Mouse (Mus musculus) hindbrain, embryonic 11.5 days (tissue): ENCODE results near the gene Pard6a. TPM values are rescaled to one million over a fixed set of nuclear protein-coding genes. Genes with fewer than 3 reads are reported as not detected.

Source experiments
- ATAC-seq: fragments of 200-750 bp; cut with Nextera tagmentation; 2 replicates; pipeline ENCODE4 v1.8.0; 2017; ENCODE audit warnings: mild to moderate bottlenecking, moderate TSS enrichment, moderate library complexity; ENCODE audit not compliant: low FRiP score
- DNase-seq: peaks from one replicate; pipeline ENCODE4 v3.0.0-alpha.2; 2015; ENCODE audit warnings: low spot score
- H3K27ac ChIP-seq: fragments of 300-500 bp; sonication (generic); 2 replicates; pipeline ENCODE4 v1.5.1; 2014; ENCODE audit warnings: mild to moderate bottlenecking, low read depth, low read length
- H3K27me3 ChIP-seq: fragments of 300-500 bp; sonication (generic); 2 replicates; pipeline ENCODE4 v1.6.1; 2014; ENCODE audit warnings: mild to moderate bottlenecking, low read length, moderate library complexity, mixed read lengths; ENCODE audit not compliant: control insufficient read depth, insufficient read depth
- H3K36me3 ChIP-seq: fragments of 300-500 bp; sonication (generic); 2 replicates; pipeline ENCODE4 v1.6.1; 2014; ENCODE audit warnings: mild to moderate bottlenecking, low read length, moderate library complexity, mixed read lengths; ENCODE audit not compliant: control insufficient read depth, insufficient read depth
- H3K4me1 ChIP-seq: fragments of 300-500 bp; sonication (generic); replicated peaks from 2 replicates; pipeline ENCODE4 v1.6.1; 2014; ENCODE audit warnings: low read length, mixed read lengths; ENCODE audit not compliant: control insufficient read depth, insufficient read depth
- H3K4me2 ChIP-seq: fragments of 300-500 bp; sonication (generic); replicated peaks from 2 replicates; pipeline ENCODE4 v1.6.1; 2014; ENCODE audit warnings: mild to moderate bottlenecking, low read depth, low read length
- H3K4me3 ChIP-seq: fragments of 300-500 bp; sonication (generic); 2 replicates; pipeline ENCODE4 v1.5.1; 2014; ENCODE audit warnings: low read depth, low read length
- H3K9ac ChIP-seq: fragments of 300-500 bp; sonication (generic); 2 replicates; pipeline ENCODE4 v1.6.1; 2014; ENCODE audit warnings: low read depth, low read length
- H3K9me3 ChIP-seq: fragments of 300-500 bp; sonication (generic); 2 replicates; pipeline ENCODE4 v1.6.1; 2016; ENCODE audit warnings: low read length; ENCODE audit not compliant: control insufficient read depth
- WGBS: fragments of 180-500 bp; shearing (Covaris S2); extraction: QIAGEN DNeasy Blood & Tissue Kit; methylation state at CpG from one replicate; pipeline ENCODE4 v1.1.7; 2014; 5-methylcytosine and 5-hydroxymethylcytosine counted together
- polyA plus RNA-seq: library from polyadenylated mRNA; unstranded; fragments of >200 nt; fragmentation: Nextera tagmentation; extraction: Ambion mirVana; gene quantifications from 2 replicates; pipeline ENCODE4 v1.2.1, GENCODE M21; 2014

Gene Pard6a
- polyA plus RNA-seq, 1 experiment from 2014 or later, result 25.9 TPM

GRCm38 (mm10) chr8:105719637-105720036, 18.7 kb downstream of the Pard6a start:
- DNase-seq (no peak), ATAC-seq (no peak)
- Histone ChIP-seq H3K9me3 (no peaks in the 10 kb centered on the region), H3K4me3 (no peak overlapping the region), H3K36me3 (0 out of 2 replicates have a peak, but pooled peaks cover 2% of the 10 kb centered on the region), H3K4me1 (no peaks in the 10 kb centered on the region), H3K27me3 (no peaks in the 10 kb centered on the region), H3K4me2 (no peak overlapping the region), H3K9ac (no peak overlapping the region), H3K27ac (no peak overlapping the region)
- WGBS, result 87% methylated on average over 4 of the region's 4 CpGs

GRCm38 (mm10) chr8:105722861-105723260, 21.9 kb downstream of the Pard6a start:
- H3K9ac ChIP-seq, result no peak overlapping the region
- H3K27me3 ChIP-seq, result no peaks in the 10 kb centered on the region
- no peaks in the 10 kb centered on the region for H3K4me1 ChIP-seq
- H3K36me3 ChIP-seq, result no peaks in the 10 kb centered on the region
- DNase-seq, result no peak
- H3K9me3 ChIP-seq, result no peaks in the 10 kb centered on the region
- ATAC-seq, result no peak
- H3K27ac ChIP-seq, result no peak overlapping the region
- 95% methylated on average over 9 of the region's 9 CpGs for WGBS
- no peak overlapping the region for H3K4me3 ChIP-seq
- no peak overlapping the region for H3K4me2 ChIP-seq

GRCm38 (mm10) chr8:105725726-105726125, 24.8 kb downstream of the Pard6a start:
- DNase-seq (no peak), ATAC-seq (no peak)
- H3K9ac ChIP-seq, result no peak overlapping the region
- WGBS, result 85% methylated on average over 5 of the region's 5 CpGs
- H3K27me3 ChIP-seq, result no peaks in the 10 kb centered on the region
- no peak overlapping the region for H3K4me2 ChIP-seq
- no peaks in the 10 kb centered on the region for H3K4me1 ChIP-seq
- H3K36me3 ChIP-seq, result no peaks in the 10 kb centered on the region
- no peak overlapping the region for H3K27ac ChIP-seq
- H3K4me3 ChIP-seq, result no peak overlapping the region
- no peaks in the 10 kb centered on the region for H3K9me3 ChIP-seq

DNA sequence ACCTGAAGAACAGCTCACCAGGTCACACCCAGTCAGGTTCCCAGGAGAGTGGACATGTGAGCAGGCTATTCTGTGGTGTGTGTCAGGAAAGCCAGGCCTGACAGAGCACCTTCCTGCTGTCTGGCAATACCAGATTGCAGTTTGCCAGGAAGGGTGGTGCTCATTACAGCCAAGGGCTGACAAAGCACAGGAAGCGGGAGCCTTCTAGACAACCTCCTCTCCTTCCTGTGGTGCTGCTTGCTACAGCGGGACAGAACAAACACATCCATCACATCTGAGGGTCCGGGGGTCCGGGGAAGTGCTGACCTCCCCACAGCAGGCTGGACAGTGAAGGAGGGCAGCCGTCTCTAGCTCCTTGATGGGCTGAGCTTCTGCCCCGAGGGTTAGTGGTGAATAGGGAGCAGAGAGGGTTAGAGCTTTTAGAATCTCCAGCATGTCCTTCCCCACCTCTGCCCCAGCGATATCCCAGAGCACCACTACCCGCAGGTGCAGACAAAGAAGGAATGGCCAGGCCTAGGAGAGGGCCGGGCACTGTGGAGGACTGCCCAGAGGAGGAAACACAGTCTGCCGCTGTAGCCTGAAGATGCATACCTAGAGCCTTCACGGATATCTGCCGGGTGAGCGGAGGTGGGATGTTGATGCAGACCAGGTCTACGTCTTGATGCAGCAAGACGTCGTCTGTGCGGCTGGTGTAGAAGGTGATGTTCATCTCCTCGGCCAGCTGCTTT, 26.6 kb downstream of the Pard6a start:
- WGBS, result 86% methylated on average over 18 of the region's 18 CpGs
- DNase-seq, result no peak
- Histone ChIP-seq H3K27me3 (no peaks in the 10 kb centered on the region), H3K4me2 (no peak overlapping the region), H3K9me3 (no peaks in the 10 kb centered on the region), H3K36me3 (no peaks in the 10 kb centered on the region), H3K4me3 (no peak overlapping the region), H3K27ac (no peak overlapping the region), H3K9ac (no peak overlapping the region), H3K4me1 (no peaks in the 10 kb centered on the region)
- ATAC-seq, result no peak

DNA sequence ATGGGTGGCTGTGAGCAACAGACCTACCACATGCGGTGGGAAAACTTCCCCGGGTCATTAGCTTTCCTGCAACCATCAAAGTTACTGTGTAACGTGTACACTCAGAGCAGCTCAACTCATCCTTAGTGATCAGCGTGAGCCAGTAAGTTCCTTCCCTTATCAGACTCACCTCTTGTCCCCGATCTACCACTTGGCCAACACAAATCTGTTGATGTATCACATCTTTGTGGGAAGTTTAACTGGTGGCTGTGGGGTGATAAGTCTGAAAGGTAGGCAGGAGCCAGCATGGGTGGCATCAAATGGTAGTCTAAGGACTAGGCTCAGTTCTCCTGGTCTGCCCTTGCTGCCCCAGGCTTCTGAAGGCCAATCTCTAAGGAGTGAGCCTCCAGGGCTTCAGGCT, 31.2 kb downstream of the Pard6a start:
- H3K9ac ChIP-seq, result no peak overlapping the region
- H3K4me2 ChIP-seq, result no peak overlapping the region
- ATAC-seq, result no peak
- no peaks in the 10 kb centered on the region for H3K9me3 ChIP-seq
- WGBS, result 93% methylated on average over 5 of the region's 5 CpGs
- DNase-seq, result no peak
- H3K36me3 ChIP-seq, result no peaks in the 10 kb centered on the region
- no peaks in the 10 kb centered on the region for H3K4me1 ChIP-seq
- no peaks in the 10 kb centered on the region for H3K27me3 ChIP-seq
- no peak overlapping the region for H3K4me3 ChIP-seq
- H3K27ac ChIP-seq, result no peak overlapping the region

- ATAC-seq, result no peak
- 93% methylated on average over 5 of the region's 5 CpGs for WGBS
- H3K27me3 ChIP-seq, result no peaks in the 10 kb centered on the region
Observed at GRCm38 (mm10) chr8:105739216-105739615, 38.3 kb downstream of the Pard6a start.

DNA sequence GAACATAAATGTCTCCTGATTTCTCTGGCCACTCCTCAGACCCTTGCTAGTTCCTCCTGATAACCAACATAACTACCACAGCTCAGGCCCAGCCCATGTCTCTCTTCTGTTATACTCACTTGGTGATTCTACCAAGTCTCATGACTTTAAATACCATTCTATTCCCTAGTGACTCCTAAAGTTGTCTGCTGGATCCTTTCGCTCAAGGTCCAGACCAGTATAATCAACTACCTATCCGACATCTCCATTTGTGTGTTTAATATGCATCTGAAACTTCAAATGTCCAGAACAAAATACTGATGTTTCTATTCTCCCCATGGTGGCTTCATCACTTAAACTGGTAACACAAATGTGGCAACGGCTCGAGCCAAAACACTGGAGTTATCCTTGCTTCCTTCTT, 42.4 kb downstream of the Pard6a start:
- WGBS, result 93% methylated on average over 4 of the region's 4 CpGs

More at GRCm38 (mm10) chr8:105739216-105739615, 38.3 kb downstream of the Pard6a start:
- no peaks in the 10 kb centered on the region for H3K9me3 ChIP-seq
- no peak overlapping the region for H3K4me3 ChIP-seq
- H3K4me2 ChIP-seq, result no peak overlapping the region
- H3K36me3 ChIP-seq, result no peaks in the 10 kb centered on the region
- H3K4me1 ChIP-seq, result no peaks in the 10 kb centered on the region
- DNase-seq, result no peak
- no peak overlapping the region for H3K27ac ChIP-seq
- H3K9ac ChIP-seq, result no peak overlapping the region

DNA sequence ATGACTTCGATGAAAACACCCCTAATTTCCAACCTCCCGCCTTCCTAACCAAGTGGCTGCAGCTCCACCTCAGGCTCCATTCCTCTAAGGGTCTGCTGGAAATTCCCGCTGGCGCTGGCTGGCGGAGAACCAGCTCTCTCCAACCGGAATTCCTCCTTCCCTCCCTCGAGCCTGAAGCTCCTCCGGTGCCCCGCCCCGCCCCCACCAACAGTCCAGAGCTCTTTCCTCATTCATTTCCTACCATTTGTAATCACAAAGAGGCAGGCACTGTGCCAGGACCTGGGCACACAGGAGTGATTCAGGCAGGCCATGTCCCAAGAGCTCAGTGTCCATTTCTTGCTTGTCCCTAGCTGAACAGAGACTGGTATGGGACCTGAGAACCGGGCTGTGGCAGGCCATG, 49.7 kb downstream of the Pard6a start:
- no peak overlapping the region for H3K9ac ChIP-seq
- 17% methylated on average over 11 of the region's 11 CpGs for WGBS
- no peaks in the 10 kb centered on the region for H3K4me1 ChIP-seq
- no peak overlapping the region for H3K4me3 ChIP-seq
- DNase-seq (peak; percentile 25), ATAC-seq (no peak)
- no peak overlapping the region; the same call in 1 of the 2 replicates for H3K4me2 ChIP-seq
- H3K9me3 ChIP-seq, result no peaks in the 10 kb centered on the region
- H3K27me3 ChIP-seq, result no peaks in the 10 kb centered on the region
- no peak overlapping the region for H3K27ac ChIP-seq
- no peaks in the 10 kb centered on the region for H3K36me3 ChIP-seq

More for the DNA sequence above, 42.4 kb downstream of the Pard6a start:
- ATAC-seq (no peak), DNase-seq (no peak)
- no peaks in the 10 kb centered on the region for H3K9me3 ChIP-seq
- H3K4me3 ChIP-seq, result no peak overlapping the region
- no peak overlapping the region for H3K4me2 ChIP-seq
- no peak overlapping the region for H3K27ac ChIP-seq
- no peaks in the 10 kb centered on the region for H3K4me1 ChIP-seq
- H3K36me3 ChIP-seq, result no peaks in the 10 kb centered on the region
- no peak overlapping the region for H3K9ac ChIP-seq
- no peaks in the 10 kb centered on the region for H3K27me3 ChIP-seq
